Mouse (Mus musculus) testis, adult 2 months (tissue): ENCODE measurements around the gene Olfr740.

Experiments
- CTCF ChIP-seq: fragments of 200-500 bp; IDR thresholded peaks from 2 replicates; pipeline ENCODE4 v1.5.1; 2012; ENCODE audit warnings: low read depth, mild to moderate bottlenecking, inconsistent platforms, low read length, moderate library complexity; ENCODE audit not compliant: control insufficient read depth, insufficient read depth, insufficient replicate concordance
- POLR2A ChIP-seq: fragments of 200-500 bp; IDR thresholded peaks from 2 replicates; pipeline ENCODE4 v1.6.1; 2012; ENCODE audit warnings: low read depth, mild to moderate bottlenecking, inconsistent platforms, low read length, moderate library complexity; ENCODE audit not compliant: control insufficient read depth

DNA sequence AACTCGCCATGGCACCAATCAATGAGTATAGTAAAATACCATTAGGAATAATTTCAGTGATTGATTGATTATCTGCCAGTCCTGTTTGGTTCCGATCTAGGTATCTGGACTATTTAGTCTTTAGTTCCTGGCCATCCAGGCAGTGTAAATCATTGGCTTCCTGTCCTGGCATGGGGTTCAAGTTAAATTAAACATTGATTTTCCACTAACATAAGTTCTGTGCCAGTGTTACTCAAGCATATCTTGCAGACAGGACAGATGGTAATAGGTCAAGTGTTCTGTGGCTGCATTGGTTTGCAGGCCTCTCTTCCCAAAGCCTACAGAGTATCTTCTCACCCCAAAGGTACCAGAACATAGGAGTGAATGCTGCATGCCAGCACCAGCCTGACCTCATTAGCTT is 33.1 kb downstream of the Olfr740 start:
- no peak for TF ChIP-seq CTCF
- TF ChIP-seq POLR2A, result no peak
